Mouse (Mus musculus): ENCODE results near the gene Peg12. TPM values are rescaled to one million over a fixed set of nuclear protein-coding genes. Genes with fewer than 3 reads are reported as not detected.

Peg12 gene
- 6.3 and 7.4 TPM in 2 replicates for polyA plus RNA-seq (2015; fragmentation: Nextera tagmentation; extraction: Ambion mirVana)

- H3K4me2 ChIP-seq (ENCODE audit: low read depth, low read length), result peak within 1 kb of the TSS; percentile 78
- peak within 1 kb of the TSS; percentile 59 for H3K4me3 ChIP-seq (ENCODE audit: low read length)
- no peaks in the 10 kb centered on the region for H3K9me3 ChIP-seq (replicated peaks; ENCODE audit: control insufficient read depth, low read length)
- H3K4me1 ChIP-seq (ENCODE audit: control insufficient read depth, insufficient read depth, low read length), result 0 out of 2 replicates have a peak, but pooled peaks cover 2% of the 10 kb centered on the region
- WGBS, result 13% methylated on average over 79 of the region's 82 CpGs
- H3K9ac ChIP-seq (ENCODE audit: low read length), result peak within 1 kb of the TSS; percentile 67
- peak; percentile 82 for ATAC-seq (replicated peaks; ENCODE audit: extremely low read depth, insufficient read depth, low FRiP score)
- H3K27ac ChIP-seq (ENCODE audit: low read length), result peak within 1 kb of the TSS; percentile 76
- no peaks in the 10 kb centered on the region for H3K36me3 ChIP-seq (ENCODE audit: control insufficient read depth, insufficient read depth)
- no peaks in the 10 kb centered on the region for H3K27me3 ChIP-seq (ENCODE audit: control insufficient read depth, insufficient read depth, low read length)
Observed at GRCm38 (mm10) chr7:62463878-62464755, at the start of gene Peg12. Gene Peg12 (minus strand): TSS chr7:62464510.

- Histone ChIP-seq H3K9me3 (replicated peaks; ENCODE audit: control insufficient read depth, low read length) (peaks cover 3% of the 10 kb centered on the region; the same call in 1 of the 2 replicates), H3K4me2 (ENCODE audit: low read depth, low read length) (no peak overlapping the region), H3K4me3 (ENCODE audit: low read length) (no peak overlapping the region), H3K27ac (ENCODE audit: low read length) (no peak overlapping the region), H3K27me3 (ENCODE audit: control insufficient read depth, insufficient read depth, low read length) (no peaks in the 10 kb centered on the region), H3K36me3 (ENCODE audit: control insufficient read depth, insufficient read depth) (no peaks in the 10 kb centered on the region), H3K4me1 (ENCODE audit: control insufficient read depth, insufficient read depth, low read length) (no peaks in the 10 kb centered on the region), H3K9ac (ENCODE audit: low read length) (no peak overlapping the region)
- 20% methylated on average over 2 of the region's 2 CpGs for WGBS
- ATAC-seq (replicated peaks; ENCODE audit: extremely low read depth, insufficient read depth, low FRiP score), result no peak
Observed at GRCm38 (mm10) chr7:62486139-62486538, 21.8 kb upstream of the Peg12 start.

- ATAC-seq (replicated peaks; ENCODE audit: extremely low read depth, insufficient read depth, low FRiP score), result 0 out of 2 replicates have a peak, but pooled peaks have one; percentile 8
- Histone ChIP-seq H3K4me1 (ENCODE audit: control insufficient read depth, insufficient read depth, low read length) (0 out of 2 replicates have a peak, but pooled peaks cover 2% of the 10 kb centered on the region), H3K9ac (ENCODE audit: low read length) (peak overlapping the region; percentile 67), H3K4me3 (ENCODE audit: low read length) (peak overlapping the region; percentile 59), H3K36me3 (ENCODE audit: control insufficient read depth, insufficient read depth) (no peaks in the 10 kb centered on the region), H3K4me2 (ENCODE audit: low read depth, low read length) (peak overlapping the region; percentile 78), H3K27me3 (ENCODE audit: control insufficient read depth, insufficient read depth, low read length) (no peaks in the 10 kb centered on the region), H3K9me3 (replicated peaks; ENCODE audit: control insufficient read depth, low read length) (no peaks in the 10 kb centered on the region), H3K27ac (ENCODE audit: low read length) (peak overlapping the region; percentile 76; the same call in 1 of the 2 replicates)
- 18% methylated on average over 55 of the region's 55 CpGs for WGBS
Observed at GRCm38 (mm10) chr7:62463007-62463877, 1.1 kb downstream of the Peg12 start.

DNA sequence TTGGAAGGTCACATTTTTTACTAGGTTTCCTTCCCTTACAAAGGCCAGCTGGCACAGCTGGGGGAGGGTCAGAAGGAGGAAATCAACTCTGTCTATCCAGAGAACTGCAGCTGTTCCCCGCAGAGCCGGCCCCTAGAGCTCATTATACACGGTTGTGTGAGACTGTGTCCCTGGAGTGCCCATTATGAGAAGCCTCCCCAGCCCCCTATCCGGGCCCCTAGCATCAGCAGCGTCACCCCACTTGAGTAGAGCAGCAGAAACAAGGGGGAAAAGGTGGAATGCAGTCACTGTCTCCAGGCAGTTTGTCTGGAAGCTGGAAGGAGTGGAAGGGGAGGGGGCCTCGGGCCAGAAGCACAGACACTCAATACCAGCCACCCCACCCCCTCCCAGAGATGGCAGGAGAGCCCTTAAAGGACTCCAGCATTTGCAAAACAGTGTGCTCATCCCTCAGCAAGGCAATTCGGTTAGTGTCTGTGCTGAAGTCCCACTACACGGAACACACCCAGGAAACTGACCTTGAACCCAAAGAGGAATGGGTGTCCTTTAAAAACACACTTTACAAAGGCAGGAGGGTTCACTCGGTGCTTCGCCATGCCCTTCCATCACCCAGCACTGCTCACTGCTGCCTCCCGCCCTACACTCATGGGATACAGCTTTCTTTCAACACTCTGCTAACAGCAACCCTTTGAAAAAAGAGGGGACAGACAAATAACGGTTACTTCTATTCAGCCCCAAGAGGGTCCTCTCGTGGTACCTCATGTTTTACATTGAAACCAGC, 1.9 kb downstream of the Peg12 start:
- H3K9ac ChIP-seq (ENCODE audit: low read length), result no peak overlapping the region

DNA sequence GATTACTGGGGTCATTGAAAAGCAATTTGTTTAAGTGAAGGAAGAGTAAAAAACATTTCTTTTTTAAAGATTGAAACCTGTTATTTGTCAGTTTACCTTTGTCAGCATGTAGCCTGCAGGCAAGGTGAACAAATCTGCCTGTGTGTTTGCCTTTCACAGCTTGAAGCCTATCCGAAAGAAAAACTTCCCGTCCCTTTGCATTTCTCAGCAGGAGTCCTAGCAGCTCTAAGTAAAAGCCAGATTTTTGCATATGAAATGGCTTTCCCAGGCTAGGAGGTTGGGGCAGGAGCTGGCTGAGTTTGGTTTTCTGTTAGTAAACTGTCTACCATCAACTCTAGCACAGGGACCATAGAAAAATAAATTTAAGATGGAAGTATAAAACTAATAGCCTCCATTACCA, 12.0 kb downstream of the Peg12 start:
- ATAC-seq (replicated peaks; ENCODE audit: extremely low read depth, insufficient read depth, low FRiP score), result no peak
- Histone ChIP-seq H3K36me3 (ENCODE audit: control insufficient read depth, insufficient read depth) (no peaks in the 10 kb centered on the region), H3K9me3 (replicated peaks; ENCODE audit: control insufficient read depth, low read length) (no peaks in the 10 kb centered on the region; the same call in 1 of the 2 replicates)

More for the DNA sequence above, 1.9 kb downstream of the Peg12 start:
- H3K9me3 ChIP-seq (replicated peaks; ENCODE audit: control insufficient read depth, low read length), result no peaks in the 10 kb centered on the region
- peak overlapping the region; percentile 59 for H3K4me3 ChIP-seq (ENCODE audit: low read length)
- H3K27ac ChIP-seq (ENCODE audit: low read length), result no peak overlapping the region
- peak overlapping the region; percentile 78 for H3K4me2 ChIP-seq (ENCODE audit: low read depth, low read length)
- H3K4me1 ChIP-seq (ENCODE audit: control insufficient read depth, insufficient read depth, low read length), result 0 out of 2 replicates have a peak, but pooled peaks cover 2% of the 10 kb centered on the region
- no peaks in the 10 kb centered on the region for H3K36me3 ChIP-seq (ENCODE audit: control insufficient read depth, insufficient read depth)
- ATAC-seq (replicated peaks; ENCODE audit: extremely low read depth, insufficient read depth, low FRiP score), result no peak
- WGBS, result 25% methylated on average over 13 of the region's 13 CpGs
- no peaks in the 10 kb centered on the region for H3K27me3 ChIP-seq (ENCODE audit: control insufficient read depth, insufficient read depth, low read length)

GRCm38 (mm10) chr7:62445431-62446165, 18.7 kb downstream of the Peg12 start:
- H3K4me2 ChIP-seq (ENCODE audit: low read depth, low read length), result no peak overlapping the region
- ATAC-seq (replicated peaks; ENCODE audit: extremely low read depth, insufficient read depth, low FRiP score), result no peak

More for the DNA sequence above, 12.0 kb downstream of the Peg12 start:
- no peak overlapping the region for H3K27ac ChIP-seq (ENCODE audit: low read length)
- H3K27me3 ChIP-seq (ENCODE audit: control insufficient read depth, insufficient read depth, low read length), result no peaks in the 10 kb centered on the region
- no peak overlapping the region for H3K4me2 ChIP-seq (ENCODE audit: low read depth, low read length)
- no peaks in the 10 kb centered on the region for H3K4me1 ChIP-seq (ENCODE audit: control insufficient read depth, insufficient read depth, low read length)
- no peak overlapping the region for H3K9ac ChIP-seq (ENCODE audit: low read length)
- 25% methylated on average over 2 of the region's 2 CpGs for WGBS
- H3K4me3 ChIP-seq (ENCODE audit: low read length), result no peak overlapping the region

GRCm38 (mm10) chr7:62436394-62436793, 27.9 kb downstream of the Peg12 start:
- no peak overlapping the region for H3K4me3 ChIP-seq (ENCODE audit: low read length)

More at GRCm38 (mm10) chr7:62445431-62446165, 18.7 kb downstream of the Peg12 start:
- no peaks in the 10 kb centered on the region for H3K27me3 ChIP-seq (ENCODE audit: control insufficient read depth, insufficient read depth, low read length)
- no peak overlapping the region for H3K9ac ChIP-seq (ENCODE audit: low read length)
- no peaks in the 10 kb centered on the region for H3K36me3 ChIP-seq (ENCODE audit: control insufficient read depth, insufficient read depth)
- no peaks in the 10 kb centered on the region for H3K9me3 ChIP-seq (replicated peaks; ENCODE audit: control insufficient read depth, low read length)
- no peak overlapping the region for H3K27ac ChIP-seq (ENCODE audit: low read length)
- no peaks in the 10 kb centered on the region for H3K4me1 ChIP-seq (ENCODE audit: control insufficient read depth, insufficient read depth, low read length)
- H3K4me3 ChIP-seq (ENCODE audit: low read length), result no peak overlapping the region

GRCm38 (mm10) chr7:62433243-62433642, 31.1 kb downstream of the Peg12 start:
- no peaks in the 10 kb centered on the region for H3K36me3 ChIP-seq (ENCODE audit: control insufficient read depth, insufficient read depth)
- H3K4me3 ChIP-seq (ENCODE audit: low read length), result no peak overlapping the region
- 21% methylated on average over 3 of the region's 3 CpGs for WGBS

More at GRCm38 (mm10) chr7:62436394-62436793, 27.9 kb downstream of the Peg12 start:
- no peaks in the 10 kb centered on the region for H3K27me3 ChIP-seq (ENCODE audit: control insufficient read depth, insufficient read depth, low read length)
- WGBS, result 44% methylated on average over 2 of the region's 2 CpGs
- H3K9ac ChIP-seq (ENCODE audit: low read length), result no peak overlapping the region
- H3K4me1 ChIP-seq (ENCODE audit: control insufficient read depth, insufficient read depth, low read length), result no peaks in the 10 kb centered on the region
- ATAC-seq (replicated peaks; ENCODE audit: extremely low read depth, insufficient read depth, low FRiP score), result no peak
- no peak overlapping the region for H3K27ac ChIP-seq (ENCODE audit: low read length)
- H3K4me2 ChIP-seq (ENCODE audit: low read depth, low read length), result no peak overlapping the region
- H3K36me3 ChIP-seq (ENCODE audit: control insufficient read depth, insufficient read depth), result no peaks in the 10 kb centered on the region
- H3K9me3 ChIP-seq (replicated peaks; ENCODE audit: control insufficient read depth, low read length), result no peaks in the 10 kb centered on the region

More at GRCm38 (mm10) chr7:62433243-62433642, 31.1 kb downstream of the Peg12 start:
- H3K27ac ChIP-seq (ENCODE audit: low read length), result no peak overlapping the region
- H3K9me3 ChIP-seq (replicated peaks; ENCODE audit: control insufficient read depth, low read length), result no peaks in the 10 kb centered on the region
- no peaks in the 10 kb centered on the region for H3K4me1 ChIP-seq (ENCODE audit: control insufficient read depth, insufficient read depth, low read length)
- ATAC-seq (replicated peaks; ENCODE audit: extremely low read depth, insufficient read depth, low FRiP score), result no peak
- no peak overlapping the region for H3K4me2 ChIP-seq (ENCODE audit: low read depth, low read length)
- H3K27me3 ChIP-seq (ENCODE audit: control insufficient read depth, insufficient read depth, low read length), result no peaks in the 10 kb centered on the region
- no peak overlapping the region for H3K9ac ChIP-seq (ENCODE audit: low read length)

Measured in heart, embryonic 16.5 days (tissue).